Mouse (Mus musculus): Measurements from ENCODE around the gene Irf8.

- TF ChIP-seq CTCF (IDR thresholded peaks at IDR 0.05; ENCODE audit: low read depth) (no peak), EP300 (IDR thresholded peaks at IDR 0.05; ENCODE audit: low read depth) (no peak)
These were observed 31.0 kb upstream of the Irf8 start for GRCm38 (mm10) chr8:120705163-120705562.
